Mouse (Mus musculus): Measurements from ENCODE around the gene Slc2a5.

DNA sequence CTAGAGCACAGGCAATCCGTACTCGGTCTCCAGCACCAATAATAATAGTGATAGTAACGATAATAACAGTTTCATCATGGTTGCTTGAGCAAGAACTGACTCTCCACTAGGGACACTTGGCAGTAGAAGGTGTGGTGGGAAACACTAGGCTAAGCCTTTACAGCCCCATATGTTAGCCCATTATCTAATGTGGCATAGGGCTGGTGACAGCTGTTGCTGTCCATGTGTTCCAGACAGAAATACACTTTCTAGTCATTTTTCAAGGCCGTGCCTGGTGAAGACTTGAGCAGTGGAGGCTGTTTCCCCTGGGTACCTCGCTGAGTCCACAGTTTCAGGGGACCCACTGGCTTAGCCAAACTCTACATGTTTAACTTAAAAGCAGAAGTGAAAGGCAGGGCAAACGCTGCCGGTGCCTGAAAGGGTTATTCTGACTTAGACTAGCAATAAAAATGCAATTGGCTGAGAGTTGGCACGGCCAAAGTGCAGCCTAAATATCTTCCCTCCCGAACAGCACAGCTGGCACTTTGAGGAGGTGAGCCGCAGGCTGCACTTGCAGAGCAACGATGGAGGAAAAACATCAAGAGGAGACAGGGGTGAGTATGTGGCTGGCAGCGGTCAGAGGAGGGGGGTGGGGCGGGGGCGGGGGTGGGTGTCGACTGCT, 1.2 kb downstream of the Slc2a5 start:
- no peak for TF ChIP-seq CTCF (IDR thresholded peaks at IDR 0.05; ENCODE audit: low read depth)
- no peak for TF ChIP-seq EP300 (IDR thresholded peaks at IDR 0.05; ENCODE audit: low read depth)

Measured in liver, postnatal 0 days (tissue).